Mouse (Mus musculus) stomach, embryonic 16.5 days (tissue): ENCODE measurements at regions not wholly inside any gene's neighbourhood (a gene's known extent, or its start where the extent isn't known, plus 50 kb on each side); places are given as distances from the start of the nearest gene placed in this dataset.

Source experiments
- ATAC-seq: fragments of 200-750 bp; cut with Nextera tagmentation; 2 replicates; pipeline ENCODE4 v1.8.0; 2017; ENCODE audit warnings: moderate number of reproducible peaks, moderate TSS enrichment; ENCODE audit not compliant: insufficient read depth, low FRiP score
- H3K27ac ChIP-seq: fragments of 300-500 bp; sonication (generic); 2 replicates; pipeline ENCODE4 v1.5.1; 2014; ENCODE audit warnings: low read length
- H3K27me3 ChIP-seq: fragments of 300-500 bp; sonication (generic); 2 replicates; pipeline ENCODE4 v1.6.1; 2014; ENCODE audit warnings: low read length, control low read depth, mixed read lengths; ENCODE audit not compliant: control insufficient read depth, insufficient read depth
- H3K36me3 ChIP-seq: fragments of 300-500 bp; sonication (generic); 2 replicates; pipeline ENCODE4 v1.6.1; 2014; ENCODE audit warnings: low read length; ENCODE audit not compliant: control insufficient read depth, insufficient read depth
- H3K4me1 ChIP-seq: fragments of 300-500 bp; sonication (generic); 2 replicates; pipeline ENCODE4 v1.6.1; 2014; ENCODE audit warnings: low read length, control low read depth, mixed read lengths; ENCODE audit not compliant: control insufficient read depth, insufficient read depth
- H3K4me2 ChIP-seq: fragments of 300-500 bp; sonication (generic); 2 replicates; pipeline ENCODE4 v1.6.1; 2014; ENCODE audit warnings: low read depth, low read length, mixed read lengths
- H3K4me3 ChIP-seq: fragments of 300-500 bp; sonication (generic); replicated peaks from 2 replicates; pipeline ENCODE4 v1.5.1; 2014; ENCODE audit warnings: mild to moderate bottlenecking, low read length
- H3K9ac ChIP-seq: fragments of 300-500 bp; sonication (generic); 2 replicates; pipeline ENCODE4 v1.6.1; 2014; ENCODE audit warnings: low read length
- H3K9me3 ChIP-seq: fragments of 300-500 bp; sonication (generic); replicated peaks from 2 replicates; pipeline ENCODE4 v1.6.1; 2016; ENCODE audit warnings: low read length, control low read depth; ENCODE audit not compliant: control insufficient read depth
- WGBS: fragments of 180-500 bp; shearing (Covaris S2); extraction: QIAGEN DNeasy Blood & Tissue Kit; methylation state at CpG from one replicate; pipeline ENCODE4 v1.1.7; 2014; 5-methylcytosine and 5-hydroxymethylcytosine counted together

DNA sequence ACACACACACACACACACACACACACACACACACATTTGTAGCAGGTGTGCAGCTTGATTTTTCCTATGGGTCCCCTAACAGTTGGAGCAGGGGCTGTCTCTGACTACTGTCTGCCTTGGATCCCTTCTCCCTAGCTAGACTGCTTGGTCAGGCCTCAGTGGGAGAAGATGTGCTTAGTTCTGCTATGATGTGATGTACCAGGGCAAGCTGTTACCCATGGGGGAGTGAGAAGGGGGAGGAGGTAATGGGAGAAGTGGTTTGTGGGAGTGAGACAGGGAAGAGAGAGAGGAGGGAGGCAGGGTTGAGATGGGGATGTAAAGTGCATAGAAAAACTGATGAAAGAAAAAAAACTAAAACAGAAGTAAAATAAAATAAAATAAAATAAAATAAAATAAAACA lies 218.8 kb upstream of the Smarca2 start:
- Histone ChIP-seq H3K27me3 (no peaks in the 10 kb centered on the region), H3K4me3 (no peak overlapping the region), H3K9ac (no peak overlapping the region), H3K4me2 (no peak overlapping the region), H3K27ac (no peak overlapping the region), H3K36me3 (no peaks in the 10 kb centered on the region), H3K9me3 (no peaks in the 10 kb centered on the region), H3K4me1 (no peaks in the 10 kb centered on the region)
- ATAC-seq = no peak

GRCm38 (mm10) chr19:26412684-26413083 lies 192.2 kb upstream of the Smarca2 start:
- no peaks in the 10 kb centered on the region for H3K4me1 ChIP-seq
- no peaks in the 10 kb centered on the region for H3K36me3 ChIP-seq
- no peak overlapping the region for H3K27ac ChIP-seq
- no peak for ATAC-seq
- H3K4me3 ChIP-seq = no peak overlapping the region
- H3K27me3 ChIP-seq = no peaks in the 10 kb centered on the region
- no peaks in the 10 kb centered on the region for H3K9me3 ChIP-seq
- H3K9ac ChIP-seq = no peak overlapping the region
- no peak overlapping the region for H3K4me2 ChIP-seq
- WGBS = 82% methylated on average over 2 of the region's 2 CpGs

DNA sequence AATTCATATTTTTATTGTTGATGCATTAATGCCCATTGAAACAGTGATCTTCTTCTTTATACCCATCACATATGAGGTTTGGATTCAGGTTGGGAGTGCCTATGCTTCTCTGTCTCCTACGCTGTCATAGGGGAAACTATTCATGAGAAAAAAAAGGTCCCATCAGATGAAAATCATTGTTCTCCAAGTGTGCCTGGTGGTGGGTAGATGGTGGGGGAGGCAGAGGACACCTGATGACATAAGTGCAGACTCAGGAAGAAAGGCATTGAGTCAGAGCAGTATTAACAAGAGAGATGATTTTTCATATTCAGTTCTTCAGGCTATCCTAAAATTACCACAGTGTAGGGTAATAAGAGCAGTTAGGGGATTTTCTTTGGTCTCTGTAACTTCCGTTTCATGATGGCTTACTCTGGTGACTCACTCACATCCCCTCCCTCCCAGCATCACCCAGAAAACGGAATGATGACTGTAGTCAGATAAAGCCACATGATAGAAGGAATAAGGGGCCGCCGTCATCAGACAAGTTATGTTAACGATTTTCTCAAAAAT lies 190.3 kb upstream of the Smarca2 start:
- no peaks in the 10 kb centered on the region for H3K27me3 ChIP-seq
- no peak for ATAC-seq
- no peak overlapping the region for H3K27ac ChIP-seq
- no peak overlapping the region for H3K4me2 ChIP-seq
- no peak overlapping the region for H3K4me3 ChIP-seq
- H3K9me3 ChIP-seq = no peaks in the 10 kb centered on the region
- H3K4me1 ChIP-seq = no peaks in the 10 kb centered on the region
- 82% methylated on average over 6 of the region's 6 CpGs for WGBS
- H3K36me3 ChIP-seq = no peaks in the 10 kb centered on the region
- H3K9ac ChIP-seq = no peak overlapping the region

- H3K9me3 ChIP-seq = no peaks in the 10 kb centered on the region
- 69% methylated on average over 2 of the region's 2 CpGs for WGBS
- no peak overlapping the region for H3K4me2 ChIP-seq
- H3K27me3 ChIP-seq = no peaks in the 10 kb centered on the region
- H3K36me3 ChIP-seq = no peaks in the 10 kb centered on the region
- H3K9ac ChIP-seq = no peak overlapping the region
- H3K4me1 ChIP-seq = no peaks in the 10 kb centered on the region
- H3K4me3 ChIP-seq = no peak overlapping the region
- no peak for ATAC-seq
- H3K27ac ChIP-seq = no peak overlapping the region
Observed at GRCm38 (mm10) chr19:26419781-26420180, 185.1 kb upstream of the Smarca2 start.

DNA sequence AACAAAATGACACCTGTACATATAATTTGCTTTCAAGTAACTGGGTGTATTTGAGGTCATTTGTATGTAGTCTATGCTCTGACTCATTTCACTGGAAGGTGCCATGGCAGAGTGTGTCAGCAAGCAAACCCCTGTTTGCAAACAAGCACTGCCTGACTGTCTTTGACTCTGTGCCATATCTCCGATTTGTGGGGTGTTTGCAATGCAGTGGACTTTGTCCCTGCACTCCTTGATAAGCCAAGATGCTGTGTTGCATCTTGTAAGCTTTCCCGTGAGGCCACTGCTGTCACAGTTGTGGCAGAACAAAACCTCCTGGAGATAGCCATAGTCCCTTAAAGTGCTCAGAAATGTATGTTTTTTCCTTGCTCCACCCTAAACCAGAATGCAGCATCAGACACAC lies 165.7 kb upstream of the Smarca2 start:
- Histone ChIP-seq H3K9ac (no peak overlapping the region), H3K4me3 (no peak overlapping the region), H3K36me3 (no peaks in the 10 kb centered on the region), H3K27ac (no peak overlapping the region), H3K27me3 (no peaks in the 10 kb centered on the region), H3K9me3 (no peaks in the 10 kb centered on the region), H3K4me2 (no peak overlapping the region), H3K4me1 (no peaks in the 10 kb centered on the region)
- WGBS = 59% methylated on average over 2 of the region's 2 CpGs
- peak; percentile 58; the same call in 1 of the 2 replicates for ATAC-seq

- 78% methylated on average over 4 of the region's 4 CpGs for WGBS
- Histone ChIP-seq H3K4me1 (no peaks in the 10 kb centered on the region), H3K9me3 (no peaks in the 10 kb centered on the region), H3K4me3 (no peak overlapping the region), H3K27me3 (no peaks in the 10 kb centered on the region), H3K4me2 (no peak overlapping the region), H3K36me3 (no peaks in the 10 kb centered on the region), H3K9ac (no peak overlapping the region), H3K27ac (no peak overlapping the region)
- ATAC-seq = no peak
Observed at GRCm38 (mm10) chr19:26445309-26445708, 159.5 kb upstream of the Smarca2 start.

GRCm38 (mm10) chr19:26447427-26448023 lies 157.3 kb upstream of the Smarca2 start:
- WGBS = 82% methylated on average over 7 of the region's 7 CpGs
- no peaks in the 10 kb centered on the region for H3K36me3 ChIP-seq
- no peak overlapping the region for H3K9ac ChIP-seq
- H3K4me1 ChIP-seq = no peaks in the 10 kb centered on the region
- H3K27me3 ChIP-seq = no peaks in the 10 kb centered on the region
- H3K4me2 ChIP-seq = no peak overlapping the region
- ATAC-seq = no peak
- H3K4me3 ChIP-seq = no peak overlapping the region
- no peaks in the 10 kb centered on the region for H3K9me3 ChIP-seq
- H3K27ac ChIP-seq = no peak overlapping the region

GRCm38 (mm10) chr19:26461712-26462111 lies 143.1 kb upstream of the Smarca2 start:
- ATAC-seq = no peak
- Histone ChIP-seq H3K27ac (no peak overlapping the region), H3K4me3 (no peak overlapping the region), H3K9me3 (no peaks in the 10 kb centered on the region), H3K27me3 (no peaks in the 10 kb centered on the region), H3K9ac (no peak overlapping the region), H3K36me3 (no peaks in the 10 kb centered on the region), H3K4me1 (no peaks in the 10 kb centered on the region), H3K4me2 (no peak overlapping the region)
- WGBS = 45% methylated on average over 4 of the region's 4 CpGs

DNA sequence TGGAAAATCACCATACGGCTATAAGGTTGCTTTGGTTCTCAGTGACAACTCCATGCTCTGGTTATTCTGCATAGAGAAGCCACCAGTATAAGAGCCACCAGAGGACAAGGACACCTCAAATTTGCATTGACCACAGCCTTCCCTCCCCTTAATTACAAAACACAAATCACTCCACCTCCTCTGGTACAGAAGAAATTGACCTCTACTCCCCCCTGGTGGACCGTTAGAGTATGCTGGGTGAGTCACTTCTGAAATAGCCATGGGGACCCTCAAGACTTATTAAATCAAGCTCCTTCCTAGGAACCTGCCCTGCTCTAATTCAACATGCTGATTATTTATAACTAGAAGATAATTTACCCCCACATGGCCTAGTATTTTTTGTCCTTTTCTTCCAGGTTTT lies 139.6 kb upstream of the Smarca2 start:
- H3K4me2 ChIP-seq = no peak overlapping the region
- H3K9ac ChIP-seq = no peak overlapping the region
- no peak overlapping the region for H3K4me3 ChIP-seq
- no peaks in the 10 kb centered on the region for H3K27me3 ChIP-seq
- no peaks in the 10 kb centered on the region for H3K4me1 ChIP-seq
- WGBS = 49% methylated on average over 2 of the region's 2 CpGs
- no peaks in the 10 kb centered on the region for H3K36me3 ChIP-seq
- no peaks in the 10 kb centered on the region for H3K9me3 ChIP-seq
- ATAC-seq = no peak
- no peak overlapping the region for H3K27ac ChIP-seq
